In the genomic region with DNA sequence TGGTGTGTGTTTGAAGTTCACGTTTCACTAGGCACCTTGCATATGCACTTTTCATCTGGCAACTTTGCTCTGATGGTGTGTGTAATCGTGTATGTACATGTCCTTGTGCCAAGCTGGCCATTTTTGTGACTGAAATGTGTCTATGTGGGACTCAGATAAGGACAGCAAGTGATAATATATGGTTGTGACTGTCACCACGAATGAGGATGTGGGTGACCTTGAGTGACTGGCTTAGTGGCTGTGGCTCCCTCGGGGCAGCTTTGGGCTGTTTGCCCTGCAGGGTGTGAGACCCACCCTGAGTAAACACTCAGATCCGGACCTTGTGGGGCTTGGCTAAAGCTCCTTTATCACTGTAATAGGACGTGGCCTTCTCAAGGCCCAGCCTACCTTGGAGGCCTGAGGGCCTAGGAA, we compare ENCODE assay signal across 1 mouse cellular context.
TF ChIP-seq lines count a peak whose summit lies in the region.

No protein-coding gene starts in this region.

TF ChIP-seq in MEL, 35 proteins besides CTCF, POLR2A, EP300 and RAD21 (continued from another document):
- TF ChIP-seq E2F4 (IDR thresholded peaks at IDR 0.05; ENCODE audit: borderline replicate concordance, low read depth, low read length) (no peak), GATA1 (IDR thresholded peaks at IDR 0.05; ENCODE audit: low read depth, low read length) (peak; percentile 78), ZNF384 (IDR thresholded peaks at IDR 0.05; ENCODE audit: low read depth, low read length) (no peak), RCOR1 (IDR thresholded peaks at IDR 0.05; ENCODE audit: low read depth, low read length) (peak; percentile 57), SIN3A (IDR thresholded peaks at IDR 0.05; ENCODE audit: low read length) (0 out of 2 replicates have a peak, but pooled peaks have one; percentile 20), ETS1 (IDR thresholded peaks at IDR 0.05; ENCODE audit: low read depth, low read length) (peak; percentile 69; the same call in 1 of the 2 replicates), SMC3 (IDR thresholded peaks at IDR 0.05; ENCODE audit: low read depth, low read length) (no peak), TCF12 (IDR thresholded peaks at IDR 0.05; ENCODE audit: low read depth, low read length) (peak; percentile 81), ELF1 (IDR thresholded peaks at IDR 0.05; ENCODE audit: low read depth, low read length) (no peak)
TF ChIP-seq in MEL: peak in this region for 6.
